Mouse (Mus musculus): ENCODE data around the gene Fam229a.

DNA sequence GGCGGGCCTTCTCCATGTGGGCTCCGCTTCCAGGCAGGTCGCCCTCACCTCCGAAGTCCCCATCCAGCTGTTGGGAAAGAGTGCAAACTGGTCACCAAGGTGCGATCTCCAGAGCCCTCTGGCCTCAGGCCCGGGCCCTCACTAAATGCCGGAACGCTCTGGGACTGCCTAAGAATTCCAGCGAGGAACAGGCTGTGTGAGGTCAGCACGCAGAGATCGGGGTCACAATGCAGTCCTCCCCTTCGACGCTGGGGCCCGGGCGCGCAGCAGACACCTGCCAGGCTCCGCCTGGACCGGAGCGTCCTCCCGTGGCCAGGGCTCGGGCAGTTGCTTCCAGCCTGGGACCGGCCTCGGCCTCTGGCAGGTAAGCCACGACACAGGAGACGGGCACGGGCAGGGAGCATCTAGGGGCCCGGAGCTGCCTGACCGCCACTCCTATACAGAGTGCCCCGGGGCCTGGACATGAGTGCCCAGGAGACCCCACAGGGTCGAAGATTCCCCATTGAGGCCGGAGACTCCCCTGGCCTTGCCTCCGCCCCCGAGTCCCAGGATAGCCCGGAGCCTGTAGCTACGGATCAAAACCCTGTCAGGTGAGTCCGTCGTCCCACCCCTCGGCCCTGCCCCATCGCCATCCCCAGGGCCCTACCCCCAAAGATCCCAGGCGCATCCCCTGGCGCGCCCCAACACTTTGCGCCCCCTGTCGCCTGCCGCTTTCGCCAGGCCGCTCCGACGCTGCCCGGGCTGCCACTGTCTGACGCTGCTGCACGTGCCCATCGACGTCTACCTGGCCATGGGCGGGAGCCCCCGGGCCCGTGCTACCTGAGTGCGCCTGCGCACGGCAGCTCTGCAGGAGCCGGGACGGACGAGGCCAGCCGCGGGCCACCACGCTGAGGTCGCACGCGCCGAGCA, at the start of gene Fam229a, which contains the start of gene Tssk3:
- TF ChIP-seq MAX (IDR thresholded peaks at IDR 0.05; ENCODE audit: low read depth) (no peak), POLR2A (IDR thresholded peaks at IDR 0.05; ENCODE audit: insufficient read length, low read depth) (no peak), USF1 (IDR thresholded peaks at IDR 0.05; ENCODE audit: low read depth) (no peak), MYOD1 (IDR thresholded peaks at IDR 0.05; ENCODE audit: control insufficient read depth in 1 of 3, insufficient read length in 2 of 3, low read depth in 2 of 3) (no peak), CEBPB (IDR thresholded peaks at IDR 0.05; ENCODE audit: insufficient read depth, poor library complexity, severe bottlenecking) (no peak), TCF12 (IDR thresholded peaks at IDR 0.05; ENCODE audit: insufficient read depth, poor library complexity, severe bottlenecking) (no peak), E2F4 (IDR thresholded peaks at IDR 0.05; ENCODE audit: insufficient read depth) (no peak)
